Mouse (Mus musculus): ENCODE data around the gene Unc119.

Unc119 gene

GRCm38 (mm10) chr11:78343381-78344327, at the start of gene Unc119:
Gene Unc119, plus strand, starts transcription at chr11:78343482.
- in situ Hi-C loops (cut with MboI, MseI), result no loop called here

DNA sequence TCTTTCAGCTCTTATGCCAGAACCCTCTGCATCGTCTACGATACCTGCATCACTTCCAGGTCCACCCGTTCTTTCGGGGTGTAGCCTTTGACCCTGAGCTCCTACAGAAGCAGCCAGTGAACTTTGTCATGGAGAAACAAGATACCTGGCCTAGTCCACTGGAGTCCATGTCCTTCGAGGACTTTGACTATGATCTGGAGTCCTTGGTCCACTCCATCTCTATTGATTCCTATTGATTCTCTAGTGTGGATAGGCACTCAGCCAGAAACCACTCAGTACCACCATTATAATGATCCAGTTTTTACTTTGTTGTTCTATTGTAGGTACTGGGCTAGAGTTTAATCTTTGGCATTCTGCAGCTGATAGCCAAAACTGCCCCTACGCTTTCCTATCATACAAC, 48.7 kb upstream of the Unc119 start:
- in situ Hi-C loops (cut with MboI, MseI), result loop anchor here (25.0 kb wide), 3 partner anchors 732 to 1718 kb away; no protein-coding TSS in a partner anchor

DNA sequence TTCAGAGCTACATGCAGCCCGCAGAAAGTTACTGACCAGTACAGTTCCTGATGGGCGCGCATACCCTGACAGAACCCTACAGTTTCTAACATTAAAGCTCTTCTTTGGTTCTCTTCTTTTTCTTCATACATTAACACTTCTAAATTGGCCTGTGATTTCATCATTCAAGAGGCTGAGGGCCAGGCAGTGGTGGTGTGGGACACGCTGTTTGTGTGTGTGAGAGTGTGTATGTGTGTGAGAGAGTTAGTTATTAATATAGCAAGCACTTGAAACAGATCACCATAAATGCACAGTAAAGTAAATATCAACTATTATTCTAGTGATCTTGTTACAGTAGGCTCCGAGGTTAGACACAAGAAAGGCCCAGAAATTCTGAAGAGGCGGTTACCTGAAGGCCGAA, 42.4 kb upstream of the Unc119 start:
- in situ Hi-C loops (cut with MboI, MseI), result no loop called here

DNA sequence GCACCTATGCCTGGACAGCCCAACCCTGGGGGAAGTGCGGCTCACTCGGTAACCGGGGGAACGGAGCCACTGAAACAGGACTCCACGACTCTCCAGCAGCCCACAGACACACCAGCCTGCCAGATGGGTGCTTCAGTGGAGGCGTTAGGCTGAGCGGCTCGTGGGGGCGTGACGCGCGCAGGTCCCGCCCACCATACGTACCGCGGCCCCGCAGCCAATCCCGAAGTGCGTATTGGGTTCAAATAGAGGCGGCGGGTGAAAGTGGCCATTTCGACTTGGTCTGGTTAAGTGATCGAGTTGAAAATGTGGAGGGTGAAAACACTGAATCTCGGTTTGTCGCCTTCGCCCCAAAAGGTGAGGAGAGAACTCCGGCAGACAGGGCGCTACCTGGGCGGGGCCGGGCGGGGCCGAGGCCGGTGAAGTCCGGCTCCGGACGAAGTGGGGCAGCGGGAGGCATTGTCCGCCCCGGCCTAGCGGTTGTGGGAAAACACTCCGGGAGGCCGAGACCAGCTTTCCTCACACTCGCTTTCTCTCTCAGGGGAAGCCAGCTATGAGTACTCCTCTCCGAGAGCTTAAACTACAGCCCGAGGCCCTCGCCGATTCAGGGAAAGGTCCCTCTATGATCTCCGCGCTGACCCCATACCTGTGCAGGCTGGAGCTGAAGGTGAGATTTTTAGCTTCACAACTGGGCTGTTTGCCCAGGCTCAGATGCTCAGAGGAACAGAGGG, 41.8 kb upstream of the Unc119 start, which contains the start of gene Spag5:
Gene Spag5 (plus strand): TSS at position 173 of the 728 bp plus-strand sequence.
- in situ Hi-C loops (cut with MboI, MseI), result no loop called here

GRCm38 (mm10) chr11:78305272-78305671, 38.0 kb upstream of the Unc119 start:
- in situ Hi-C loops (cut with MboI, MseI), result loop anchor here in 1 of 2 experiments (5.0 kb wide), 1 partner anchor 33 kb away; no protein-coding TSS in a partner anchor

DNA sequence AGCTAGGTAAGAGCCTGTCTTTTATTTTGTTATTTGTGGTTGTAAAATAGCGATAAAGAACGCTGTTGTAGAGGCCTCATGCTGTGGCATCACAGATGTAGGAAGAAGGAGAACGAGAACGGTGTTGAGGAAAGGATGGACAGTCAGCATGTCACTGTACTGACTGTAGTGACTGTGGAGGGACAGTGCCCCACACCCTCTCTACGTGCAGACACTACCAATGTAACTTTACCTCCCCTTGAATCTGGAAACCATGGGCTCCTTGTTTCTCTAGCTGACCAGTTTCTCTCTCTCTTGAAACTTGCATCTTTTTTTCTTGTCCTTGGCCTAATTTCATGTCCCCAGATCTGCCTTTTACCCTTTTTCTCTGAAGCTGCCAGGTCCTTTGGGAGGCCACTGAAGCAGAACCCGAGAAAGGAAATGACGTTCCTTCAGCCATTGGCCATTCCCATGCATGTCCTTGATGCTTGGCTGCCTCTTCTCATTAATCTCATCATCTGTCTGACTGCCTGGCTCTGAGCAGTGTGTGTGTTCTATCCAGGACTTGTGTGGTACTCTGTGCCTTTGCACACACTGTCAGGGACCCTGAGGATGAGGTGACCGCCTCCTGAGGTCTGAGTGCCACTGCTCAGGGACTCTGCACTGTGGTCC, 32.3 kb upstream of the Unc119 start:
- in situ Hi-C loops (cut with MboI, MseI), result no loop called here

- in situ Hi-C loops (cut with MboI, MseI), result no loop called here
Observed at GRCm38 (mm10) chr11:78313662-78314061, 29.6 kb upstream of the Unc119 start.

GRCm38 (mm10) chr11:78318411-78318810, 24.9 kb upstream of the Unc119 start:
- in situ Hi-C loops (cut with MboI, MseI), result no loop called here

- in situ Hi-C loops (cut with MboI, MseI), result no loop called here
Observed at GRCm38 (mm10) chr11:78322076-78322831, 21.0 kb upstream of the Unc119 start.

DNA sequence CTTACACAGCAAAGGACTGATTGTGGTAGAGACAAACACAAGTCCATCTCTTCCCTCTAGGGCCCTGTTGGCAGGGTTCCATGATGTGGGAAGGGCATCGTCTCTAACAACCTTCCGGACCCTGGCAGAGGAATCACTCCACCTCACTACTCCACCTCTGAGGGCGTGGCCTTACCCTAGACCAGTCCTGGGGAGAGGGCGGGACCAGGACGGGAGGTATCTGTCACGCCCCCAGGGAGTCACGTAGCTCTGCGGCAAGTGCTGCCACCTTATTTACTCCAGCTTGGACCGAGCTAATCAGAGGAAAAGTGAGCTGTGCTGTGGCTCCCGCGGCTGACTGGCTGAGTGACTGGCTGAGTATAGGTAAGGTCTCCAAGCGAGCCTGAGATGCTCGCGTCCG, 20.4 kb upstream of the Unc119 start, which contains the start of gene Aldoc:
Gene Aldoc (plus strand): TSS at position 109 of the 400 bp plus-strand sequence.
- in situ Hi-C loops (cut with MboI, MseI), result no loop called here

GRCm38 (mm10) chr11:78324000-78324785, 19.1 kb upstream of the Unc119 start:
- in situ Hi-C loops (cut with MboI, MseI), result no loop called here

- in situ Hi-C loops (cut with MboI, MseI), result no loop called here
Observed at GRCm38 (mm10) chr11:78324965-78325364, 18.3 kb upstream of the Unc119 start.

GRCm38 (mm10) chr11:78327215-78327614, 16.1 kb upstream of the Unc119 start:
- in situ Hi-C loops (cut with MboI, MseI), result no loop called here

DNA sequence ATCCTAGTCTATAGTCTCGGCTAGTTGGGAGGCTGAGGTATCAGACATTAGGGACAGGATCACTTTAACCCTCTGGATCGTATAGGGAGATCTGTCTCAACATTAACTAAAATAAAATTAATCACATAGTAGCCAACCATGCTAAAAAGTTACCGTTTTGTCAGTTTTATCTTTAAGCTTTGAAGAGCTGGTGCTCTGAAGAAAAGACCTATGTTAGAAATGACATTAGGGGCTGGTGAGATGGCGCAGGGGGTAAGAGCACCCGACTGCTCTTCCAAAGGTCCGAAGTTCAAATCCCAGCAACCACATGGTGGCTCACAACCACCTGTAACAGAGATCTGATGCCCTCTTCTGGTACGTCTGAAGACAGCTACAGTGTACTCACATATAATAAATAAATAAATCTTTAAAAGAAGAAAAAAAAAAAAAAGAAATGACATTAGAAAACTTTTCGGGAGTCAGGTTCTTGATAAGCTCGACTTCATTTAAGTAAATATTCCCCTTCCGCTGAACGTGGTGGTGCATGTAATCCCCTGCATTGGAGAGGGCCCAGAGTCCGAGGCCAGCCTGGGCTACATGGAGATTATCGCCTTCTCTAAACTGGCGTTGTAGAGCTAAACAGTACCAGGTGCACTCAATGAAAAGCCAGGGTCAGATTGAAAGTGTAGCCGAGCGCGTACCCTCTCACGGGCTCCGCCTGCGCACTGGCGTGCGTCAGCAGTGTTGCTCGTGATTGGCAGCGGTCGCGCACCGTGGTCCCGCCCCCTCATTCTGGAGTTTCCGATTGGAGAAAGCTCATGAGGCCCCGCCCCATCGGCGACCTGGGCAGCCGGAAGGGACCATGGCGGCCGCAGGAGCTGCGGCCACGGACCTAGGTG, 15.4 kb upstream of the Unc119 start, which contains the start of gene Pigs:
Gene Pigs (plus strand): TSS at position 782 of the 878 bp plus-strand sequence.
- in situ Hi-C loops (cut with MboI, MseI), result no loop called here

DNA sequence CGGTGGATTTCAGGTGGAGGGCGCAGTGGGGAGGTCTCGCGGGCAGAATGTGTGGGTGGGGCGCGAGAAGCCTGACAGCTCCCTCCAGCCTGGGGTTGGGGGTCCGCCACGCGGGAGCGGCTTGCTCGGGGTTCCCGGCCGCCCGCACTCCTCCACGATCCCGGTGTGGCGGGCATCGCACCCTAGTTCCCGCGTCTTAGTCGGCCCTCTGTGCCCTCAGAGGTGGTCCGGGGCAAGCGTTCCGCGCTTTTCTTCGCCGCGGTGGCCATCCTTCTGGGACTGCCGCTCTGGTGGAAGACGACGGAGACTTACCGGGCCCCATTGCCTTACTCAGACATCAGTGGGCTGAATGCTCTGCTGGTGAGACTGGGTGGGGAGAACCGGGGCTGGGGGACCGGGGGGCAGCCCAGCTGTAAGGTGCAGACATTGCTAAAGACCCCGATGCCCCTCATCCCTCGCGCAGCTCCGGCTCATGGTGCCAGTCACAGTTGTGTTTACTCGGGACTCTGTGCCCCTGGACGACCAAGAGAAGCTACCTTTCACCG, 14.7 kb upstream of the Unc119 start:
- in situ Hi-C loops (cut with MboI, MseI), result no loop called here

DNA sequence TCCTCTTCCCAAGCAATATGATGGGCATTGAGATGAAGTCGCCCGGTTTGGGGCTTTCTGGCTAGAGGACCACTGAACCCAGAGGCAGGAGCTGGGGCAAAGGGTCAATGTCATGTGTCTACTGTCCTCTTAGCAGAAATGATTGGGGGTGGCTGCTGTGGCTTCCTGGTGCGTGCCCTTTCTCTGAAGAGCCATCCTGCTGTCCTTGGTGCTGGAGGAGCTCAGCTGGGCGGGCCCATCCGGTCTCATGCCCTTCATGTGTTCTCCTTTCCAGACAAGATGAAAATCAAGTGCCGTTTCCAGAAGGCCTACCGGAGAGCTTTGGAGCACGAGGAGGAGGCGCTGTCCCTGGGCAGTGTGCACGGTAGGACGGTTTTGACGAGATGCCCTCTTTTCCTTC, 10.6 kb upstream of the Unc119 start:
- in situ Hi-C loops (cut with MboI, MseI), result no loop called here

DNA sequence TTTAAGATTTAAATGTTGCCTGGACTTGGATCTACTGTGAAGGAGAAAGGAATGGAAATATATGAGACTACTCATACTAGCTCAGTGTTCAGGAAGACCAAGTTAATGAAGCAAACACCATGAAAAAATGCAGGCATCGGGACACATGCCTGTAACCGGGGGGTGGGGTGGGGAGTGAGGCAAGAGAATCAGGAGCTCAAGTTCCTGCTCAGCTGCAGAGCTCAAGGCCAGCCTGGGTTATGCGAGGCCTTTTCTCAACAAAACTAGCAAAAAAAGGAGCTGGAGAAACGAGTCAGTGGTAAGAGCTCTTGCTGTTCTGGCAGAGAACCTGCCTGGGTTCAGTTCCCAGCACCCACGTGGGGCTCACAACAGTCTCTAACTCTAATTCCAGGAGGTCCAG, 9.3 kb upstream of the Unc119 start:
- in situ Hi-C loops (cut with MboI, MseI), result no loop called here

DNA sequence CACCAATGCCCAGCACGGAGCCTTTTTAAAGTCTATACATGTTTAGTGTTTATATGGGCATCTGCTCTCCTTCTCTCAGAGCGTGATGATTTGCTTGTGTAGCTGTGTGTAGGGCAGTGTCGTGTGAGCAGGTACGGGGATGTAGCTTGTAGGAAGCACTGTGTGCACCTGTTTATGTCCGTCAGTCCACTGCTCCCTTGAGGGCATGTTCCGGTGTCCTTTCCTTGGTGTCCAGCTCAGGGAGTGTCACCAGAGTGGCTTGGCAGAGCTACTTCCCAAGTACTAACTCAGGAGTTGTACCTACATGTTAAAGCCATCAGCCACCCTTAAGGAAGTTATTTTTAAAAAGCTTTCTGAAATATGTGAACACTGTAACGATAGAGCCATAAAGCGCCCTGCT, 6.2 kb upstream of the Unc119 start:
- in situ Hi-C loops (cut with MboI, MseI), result no loop called here

- in situ Hi-C loops (cut with MboI, MseI), result no loop called here
Observed at GRCm38 (mm10) chr11:78341702-78342101, 1.6 kb upstream of the Unc119 start.
